Mouse (Mus musculus): ENCODE measurements around the gene Fat2.

Gene Fat2

GRCm38 (mm10) chr11:55239496-55239895, 96.9 kb downstream of the Fat2 start:
- no peak for DNase-seq (ENCODE audit: low read depth)

- no peak for DNase-seq (ENCODE audit: low read depth)
Measured at GRCm38 (mm10) chr11:55236815-55237214, 99.5 kb downstream of the Fat2 start.

GRCm38 (mm10) chr11:55234791-55235190, 101.6 kb downstream of the Fat2 start:
- DNase-seq (ENCODE audit: low read depth): no peak

GRCm38 (mm10) chr11:55234288-55234687, 102.1 kb downstream of the Fat2 start:
- no peak for DNase-seq (ENCODE audit: low read depth)

GRCm38 (mm10) chr11:55231034-55231433, 105.3 kb downstream of the Fat2 start:
- DNase-seq (ENCODE audit: low read depth): no peak

GRCm38 (mm10) chr11:55221306-55221705, 115.1 kb downstream of the Fat2 start:
- DNase-seq (ENCODE audit: low read depth): peak; percentile 34

DNA sequence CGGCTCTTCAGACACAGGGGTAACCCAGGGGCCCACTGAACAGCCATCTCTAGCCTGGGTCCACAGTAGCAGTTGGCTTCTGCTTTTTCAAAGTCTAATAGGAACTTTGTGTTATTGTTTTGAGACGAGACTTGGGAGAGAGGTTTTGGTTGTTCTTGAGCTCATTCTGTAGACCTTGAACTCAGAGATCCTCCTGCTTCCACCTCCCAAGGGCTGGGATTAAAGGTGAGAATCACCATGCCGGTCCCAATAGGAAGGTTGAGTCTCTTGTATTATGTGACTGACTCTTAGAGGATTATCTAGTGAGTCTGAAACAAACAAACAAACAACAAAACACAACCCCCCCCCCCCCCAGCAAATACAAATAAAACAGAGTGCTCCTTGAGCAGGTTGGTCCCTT, 117.9 kb downstream of the Fat2 start:
- DNase-seq (ENCODE audit: low read depth): no peak

DNA sequence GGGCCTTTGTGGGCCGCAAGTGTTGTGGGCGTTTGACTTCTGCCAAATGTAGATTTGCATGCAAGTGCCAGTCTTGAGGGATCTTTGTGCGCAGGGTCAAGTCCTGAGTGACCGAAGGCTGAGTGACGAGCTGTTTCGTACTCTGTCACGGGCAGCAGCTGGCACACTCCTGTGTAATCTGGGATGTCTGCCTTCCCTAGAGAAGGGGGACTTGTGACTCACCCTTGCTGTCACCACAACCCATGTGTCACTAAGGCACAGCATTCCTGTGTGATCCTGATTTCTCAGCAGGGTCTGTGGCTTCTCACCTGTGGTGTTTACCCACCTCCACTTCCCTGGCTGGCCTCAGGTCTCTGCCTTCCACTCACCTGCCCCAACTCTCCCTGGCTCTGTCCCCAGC, 118.5 kb downstream of the Fat2 start:
- no peak for DNase-seq (ENCODE audit: low read depth)

- no peak for DNase-seq (ENCODE audit: low read depth)
Measured at GRCm38 (mm10) chr11:55217418-55217817, 118.9 kb downstream of the Fat2 start.

GRCm38 (mm10) chr11:55216830-55217229, 119.5 kb downstream of the Fat2 start:
- no peak for DNase-seq (ENCODE audit: low read depth)

DNA sequence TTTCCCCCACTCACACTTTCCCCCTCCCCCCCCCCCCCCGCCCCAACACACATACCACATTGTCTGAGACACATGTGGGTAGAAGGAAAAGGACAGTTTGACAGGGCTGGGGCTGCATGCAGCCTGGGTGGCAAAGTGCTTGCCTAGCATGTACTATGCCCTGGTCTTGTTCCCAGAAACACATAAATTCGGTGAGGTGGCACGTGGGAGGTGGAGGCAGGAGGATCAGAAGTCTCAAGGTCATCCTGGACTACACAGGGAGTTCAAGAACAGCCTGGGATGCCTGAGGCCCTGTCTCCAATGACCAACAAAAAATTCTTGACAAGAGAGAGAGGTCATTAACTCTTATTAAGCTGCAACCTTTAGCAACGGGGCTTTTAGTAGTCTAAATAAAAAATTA, 120.3 kb downstream of the Fat2 start:
- no peak for DNase-seq (ENCODE audit: low read depth)

GRCm38 (mm10) chr11:55214978-55215377, 121.4 kb downstream of the Fat2 start:
- no peak for DNase-seq (ENCODE audit: low read depth)

- no peak for DNase-seq (ENCODE audit: low read depth)
Measured at GRCm38 (mm10) chr11:55214161-55214560, 122.2 kb downstream of the Fat2 start.

GRCm38 (mm10) chr11:55213518-55213917, 122.8 kb downstream of the Fat2 start:
- DNase-seq (ENCODE audit: low read depth): no peak

- no peak for DNase-seq (ENCODE audit: low read depth)
Measured at GRCm38 (mm10) chr11:55209626-55210353, 126.6 kb downstream of the Fat2 start.

- DNase-seq (ENCODE audit: low read depth): no peak
Measured at GRCm38 (mm10) chr11:55209032-55209431, 127.3 kb downstream of the Fat2 start.

- DNase-seq (ENCODE audit: low read depth): no peak
Measured at GRCm38 (mm10) chr11:55208001-55208690, 128.2 kb downstream of the Fat2 start.

DNA sequence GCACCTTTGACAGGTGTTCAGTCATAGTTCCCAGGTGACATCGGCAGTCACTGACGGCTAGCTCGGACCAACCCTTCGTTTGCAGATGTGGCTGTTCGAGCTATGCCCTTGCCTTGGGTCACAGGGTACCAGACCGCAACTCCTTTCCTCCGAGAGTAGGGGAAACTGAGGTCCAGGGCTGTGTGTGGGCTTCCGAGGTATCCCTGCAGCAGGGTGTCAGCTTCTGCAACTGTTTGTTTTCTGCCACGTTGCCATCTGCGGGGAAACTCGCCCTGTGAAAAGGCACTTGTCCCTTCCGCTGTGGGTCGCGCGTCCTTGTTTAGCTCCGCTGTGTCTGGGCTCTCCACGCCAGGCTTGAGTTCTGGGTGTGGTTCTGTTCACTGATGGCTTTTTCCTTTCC, 131.8 kb downstream of the Fat2 start:
- no peak for DNase-seq (ENCODE audit: low read depth)

GRCm38 (mm10) chr11:55204159-55204596, 132.2 kb downstream of the Fat2 start, which contains the start of gene Slc36a1:
TSS of gene Slc36a1 (plus strand) at chr11:55204350.
- peak; percentile 97 for DNase-seq (ENCODE audit: low read depth)
